Mouse (Mus musculus): ENCODE data around the gene Slc16a7. TPM values are rescaled to one million over a fixed set of nuclear protein-coding genes. Genes with fewer than 3 reads are reported as not detected.

Slc16a7 gene
- total RNA-seq, 1 experiment, result 0.58 TPM

DNA sequence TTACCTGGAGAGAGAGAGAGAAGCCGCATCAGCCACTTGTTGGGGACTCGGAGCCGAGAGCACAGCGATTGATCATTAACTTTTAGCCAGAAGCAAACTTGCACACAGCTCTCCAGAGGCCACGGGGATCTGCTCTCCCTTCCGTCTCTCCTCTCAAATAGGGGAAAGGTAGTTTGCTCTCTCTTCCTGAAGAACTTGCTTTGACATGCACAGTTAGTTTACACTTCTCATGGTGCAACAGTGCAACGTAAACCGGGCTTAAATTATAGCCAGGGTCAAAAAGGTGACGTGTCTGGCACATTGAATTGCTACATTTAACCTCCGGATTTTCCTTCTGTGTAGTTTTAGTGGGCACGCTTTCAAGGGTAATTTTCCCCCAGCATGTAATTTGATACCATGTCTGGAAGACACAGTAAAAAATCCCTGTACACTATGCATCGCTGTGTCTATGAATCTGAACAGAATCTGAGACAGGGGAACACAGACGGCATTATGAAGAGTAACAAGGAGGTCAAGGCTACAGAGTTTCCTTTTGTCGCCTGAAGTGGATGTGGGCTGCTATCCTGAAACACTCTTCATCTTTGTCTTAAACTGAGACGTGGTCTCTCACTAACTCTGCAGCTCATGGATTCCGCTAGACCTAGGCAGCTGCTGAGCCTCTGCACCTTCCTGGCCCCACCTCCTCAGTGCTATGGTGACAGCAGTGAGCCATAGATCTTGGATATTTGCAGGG, 60.8 kb downstream of the Slc16a7 start:
- DNase-seq (ENCODE audit: low read depth, low spot score), result no peak
- Histone ChIP-seq H3K36me3 (ENCODE audit: control insufficient read depth, insufficient read depth, low read length, poor library complexity, severe bottlenecking) (no peaks in the 10 kb centered on the region), H3K9ac (ENCODE audit: insufficient read depth, low read depth, low read length, poor library complexity, severe bottlenecking) (no peak overlapping the region), H3K9me3 (ENCODE audit: control insufficient read depth, insufficient read depth, low read depth, low read length) (no peaks in the 10 kb centered on the region), H3K4me3 (ENCODE audit: insufficient read depth in 1 of 2, low read depth in 1 of 2, low read length in 2 of 2, poor library complexity in 1 of 2, severe bottlenecking in 1 of 2) (no peak overlapping the region), H3K4me1 (ENCODE audit: control insufficient read depth in 2 of 2, insufficient read depth in 2 of 2, low read length in 2 of 2, poor library complexity in 1 of 2) (no peaks in the 10 kb centered on the region), H3K27ac (ENCODE audit: insufficient read depth, low read depth, low read length, poor library complexity, severe bottlenecking) (no peak overlapping the region)
- TF ChIP-seq CHD2 (IDR thresholded peaks at IDR 0.05; ENCODE audit: low read depth, low read length) (no peak), ZC3H11A (IDR thresholded peaks at IDR 0.05; ENCODE audit: borderline replicate concordance, low read depth, low read length) (no peak)
- in situ Hi-C loops (cut with MboI; ENCODE audit: low sequenced_read_pairs in 2 of 2, unreplicated experiment in 2 of 2), result no loop called here

DNA sequence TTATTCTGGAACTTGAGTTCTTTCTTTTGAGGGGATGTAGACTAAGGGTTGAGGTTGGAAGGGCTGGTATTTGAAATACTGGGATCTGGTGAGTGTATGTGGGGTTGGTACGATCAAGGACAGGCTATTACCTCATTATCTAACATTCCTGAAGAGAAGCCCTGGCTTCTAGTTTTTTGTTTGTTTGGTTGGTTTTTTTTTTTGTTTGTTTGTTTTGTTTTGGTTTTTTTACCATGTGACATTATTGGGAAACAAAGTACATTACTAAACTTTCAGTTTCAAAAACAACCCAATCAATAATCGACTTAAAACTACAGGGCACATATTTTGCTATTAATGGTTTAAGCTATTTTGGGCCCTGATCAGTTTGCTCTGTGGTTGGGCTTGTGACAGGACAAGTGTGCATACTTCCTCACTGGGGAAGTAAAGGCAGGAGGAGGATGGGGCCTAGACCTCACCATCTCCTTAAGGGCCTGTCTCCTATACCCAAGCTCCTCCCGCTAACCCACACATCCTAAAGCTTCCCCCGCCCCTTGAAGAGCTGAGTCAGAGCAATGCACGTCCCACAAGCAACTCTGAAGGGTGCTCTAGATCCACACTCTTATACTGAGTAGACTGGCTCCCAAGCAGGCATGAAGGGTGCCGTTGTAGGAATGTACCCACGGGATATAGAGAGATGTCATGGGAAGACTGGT, 64.2 kb downstream of the Slc16a7 start:
- Histone ChIP-seq H3K9ac (ENCODE audit: insufficient read depth, low read depth, low read length, poor library complexity, severe bottlenecking) (no peak overlapping the region), H3K36me3 (ENCODE audit: control insufficient read depth, insufficient read depth, low read length, poor library complexity, severe bottlenecking) (no peaks in the 10 kb centered on the region), H3K27ac (ENCODE audit: insufficient read depth, low read depth, low read length, poor library complexity, severe bottlenecking) (no peak overlapping the region), H3K4me3 (ENCODE audit: insufficient read depth in 1 of 2, low read depth in 1 of 2, low read length in 2 of 2, poor library complexity in 1 of 2, severe bottlenecking in 1 of 2) (no peak overlapping the region), H3K4me1 (ENCODE audit: control insufficient read depth in 2 of 2, insufficient read depth in 2 of 2, low read length in 2 of 2, poor library complexity in 1 of 2) (no peaks in the 10 kb centered on the region), H3K9me3 (ENCODE audit: control insufficient read depth, insufficient read depth, low read depth, low read length) (no peaks in the 10 kb centered on the region)
- DNase-seq (ENCODE audit: low read depth, low spot score), result no peak
- in situ Hi-C loops (cut with MboI; ENCODE audit: low sequenced_read_pairs in 2 of 2, unreplicated experiment in 2 of 2), result no loop called here
- no peak for TF ChIP-seq ZNF384 (IDR thresholded peaks at IDR 0.05; ENCODE audit: low read depth, low read length)

DNA sequence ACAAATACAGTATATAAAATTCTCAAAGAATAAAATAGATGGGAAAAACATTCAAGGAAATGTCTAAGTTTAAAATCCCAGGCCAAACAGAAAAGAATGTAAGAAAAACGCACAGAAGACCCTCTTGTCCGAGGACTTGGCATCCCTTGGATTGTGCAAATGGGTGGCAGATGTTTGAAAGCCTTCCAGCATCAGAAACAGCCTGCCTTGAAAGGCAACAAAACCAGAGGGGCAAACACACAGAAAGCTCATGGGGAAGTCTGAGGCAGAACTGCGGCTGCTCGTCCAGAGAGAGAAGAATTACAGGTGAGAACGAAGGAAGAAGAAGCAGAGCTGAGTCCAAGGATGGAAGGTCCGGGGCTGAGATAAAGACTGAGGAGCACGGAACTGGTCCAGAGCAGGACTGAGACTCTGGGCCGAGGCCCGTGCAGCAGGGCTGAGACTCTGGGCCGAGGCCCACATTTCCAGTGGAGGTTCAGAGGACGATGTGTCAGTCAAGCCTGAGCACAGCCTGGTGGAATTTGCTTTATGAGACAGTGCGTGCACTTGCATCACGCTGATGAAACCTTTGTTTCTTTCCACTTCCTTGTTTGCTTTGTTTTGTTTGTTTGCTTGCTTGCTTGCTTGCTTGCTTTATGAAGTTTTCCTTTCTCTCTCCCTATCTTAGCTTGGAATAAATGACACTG, 65.0 kb downstream of the Slc16a7 start:
- H3K27ac ChIP-seq (ENCODE audit: insufficient read depth, low read depth, low read length, poor library complexity, severe bottlenecking), result no peak overlapping the region
- TF ChIP-seq CHD2 (IDR thresholded peaks at IDR 0.05; ENCODE audit: low read depth, low read length) (no peak), MAFK (IDR thresholded peaks at IDR 0.05; ENCODE audit: insufficient read depth, low read depth, low read length) (no peak), HCFC1 (IDR thresholded peaks at IDR 0.05; ENCODE audit: borderline replicate concordance, insufficient read depth, low read length) (no peak), ZC3H11A (IDR thresholded peaks at IDR 0.05; ENCODE audit: borderline replicate concordance, low read depth, low read length) (no peak), ZNF384 (IDR thresholded peaks at IDR 0.05; ENCODE audit: low read depth, low read length) (no peak)
- no peaks in the 10 kb centered on the region for H3K9me3 ChIP-seq (ENCODE audit: control insufficient read depth, insufficient read depth, low read depth, low read length)
- DNase-seq (ENCODE audit: low read depth, low spot score), result no peak
- no peak overlapping the region for H3K4me3 ChIP-seq (ENCODE audit: insufficient read depth in 1 of 2, low read depth in 1 of 2, low read length in 2 of 2, poor library complexity in 1 of 2, severe bottlenecking in 1 of 2)
- H3K36me3 ChIP-seq (ENCODE audit: control insufficient read depth, insufficient read depth, low read length, poor library complexity, severe bottlenecking), result no peaks in the 10 kb centered on the region
- H3K9ac ChIP-seq (ENCODE audit: insufficient read depth, low read depth, low read length, poor library complexity, severe bottlenecking), result no peak overlapping the region
- no peaks in the 10 kb centered on the region for H3K4me1 ChIP-seq (ENCODE audit: control insufficient read depth in 2 of 2, insufficient read depth in 2 of 2, low read length in 2 of 2, poor library complexity in 1 of 2)
- in situ Hi-C loops (cut with MboI; ENCODE audit: low sequenced_read_pairs in 2 of 2, unreplicated experiment in 2 of 2), result no loop called here

DNA sequence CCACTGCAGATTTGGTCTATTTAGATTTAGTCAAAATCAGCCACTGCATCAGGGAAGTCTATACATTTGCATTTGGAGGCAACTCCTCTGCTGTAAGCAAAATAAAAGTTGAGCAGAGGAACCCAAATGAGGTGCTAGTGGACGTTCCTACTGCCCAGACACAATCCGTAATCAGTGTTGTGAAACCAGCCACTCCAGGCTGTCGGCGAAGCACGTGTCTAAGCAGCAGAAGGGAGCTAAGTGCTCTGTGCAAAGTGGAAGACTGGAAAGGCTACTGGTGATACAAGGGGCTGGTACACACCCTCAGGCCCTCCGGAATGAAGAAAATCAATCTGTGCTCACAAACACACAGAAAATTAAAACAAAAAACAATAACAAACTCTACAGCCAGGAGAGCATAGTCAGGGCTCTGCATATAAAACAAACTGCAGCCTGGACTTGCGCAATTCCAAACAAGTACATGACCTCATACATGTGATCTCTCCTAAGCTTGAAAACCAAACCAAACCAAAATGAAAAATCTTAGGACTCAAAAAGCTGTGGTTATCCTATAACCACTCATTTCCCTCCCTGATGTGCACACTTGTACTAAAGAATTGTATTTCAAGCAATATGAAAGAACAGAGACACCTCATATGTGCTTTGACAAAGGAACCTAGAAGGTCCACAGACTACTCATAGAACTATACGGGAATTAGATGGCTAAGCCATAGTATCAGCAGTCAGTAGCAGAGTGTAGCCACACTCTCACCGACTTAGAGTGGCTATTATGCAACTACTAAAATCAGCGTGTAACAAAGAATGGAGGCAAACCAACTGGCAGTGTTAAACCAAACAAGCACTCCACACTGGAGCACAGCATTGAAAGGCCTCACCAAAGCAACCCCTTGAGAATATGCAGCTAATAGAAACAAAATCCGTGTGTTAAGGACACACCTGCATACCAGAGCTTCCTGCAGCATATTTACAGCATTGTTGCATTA, 67.5 kb downstream of the Slc16a7 start:
- H3K4me1 ChIP-seq (ENCODE audit: control insufficient read depth in 2 of 2, insufficient read depth in 2 of 2, low read length in 2 of 2, poor library complexity in 1 of 2), result no peaks in the 10 kb centered on the region
- H3K4me3 ChIP-seq (ENCODE audit: insufficient read depth in 1 of 2, low read depth in 1 of 2, low read length in 2 of 2, poor library complexity in 1 of 2, severe bottlenecking in 1 of 2), result no peak overlapping the region
- no peak for DNase-seq (ENCODE audit: low read depth, low spot score)
- in situ Hi-C loops (cut with MboI; ENCODE audit: low sequenced_read_pairs in 2 of 2, unreplicated experiment in 2 of 2), result no loop called here
- H3K36me3 ChIP-seq (ENCODE audit: control insufficient read depth, insufficient read depth, low read length, poor library complexity, severe bottlenecking), result no peaks in the 10 kb centered on the region
- H3K9ac ChIP-seq (ENCODE audit: insufficient read depth, low read depth, low read length, poor library complexity, severe bottlenecking), result no peak overlapping the region
- TF ChIP-seq ZNF384 (IDR thresholded peaks at IDR 0.05; ENCODE audit: low read depth, low read length), result no peak
- no peak for TF ChIP-seq CHD2 (IDR thresholded peaks at IDR 0.05; ENCODE audit: low read depth, low read length)
- no peak for TF ChIP-seq HCFC1 (IDR thresholded peaks at IDR 0.05; ENCODE audit: borderline replicate concordance, insufficient read depth, low read length)
- TF ChIP-seq ZC3H11A (IDR thresholded peaks at IDR 0.05; ENCODE audit: borderline replicate concordance, low read depth, low read length), result no peak
- no peak for TF ChIP-seq MAFK (IDR thresholded peaks at IDR 0.05; ENCODE audit: insufficient read depth, low read depth, low read length)
- H3K27ac ChIP-seq (ENCODE audit: insufficient read depth, low read depth, low read length, poor library complexity, severe bottlenecking), result no peak overlapping the region
- H3K9me3 ChIP-seq (ENCODE audit: control insufficient read depth, insufficient read depth, low read depth, low read length), result no peaks in the 10 kb centered on the region

Measured in ES-E14 (cell line).